Mouse (Mus musculus) MEL (cell line): Measurements from ENCODE around the gene Tmem147. TPM values are rescaled to one million over a fixed set of nuclear protein-coding genes. Genes with fewer than 3 reads are reported as not detected.
A peak's percentile ranks its signal among the peaks of the same experiment; 100 is the strongest.

Source experiments
- DNase-seq: peaks from one replicate; pipeline ENCODE4 v3.0.0; 2011; ENCODE audit warnings: low read depth, low spot score
- H3K27ac ChIP-seq: 2 replicates; pipeline ENCODE4 v1.5.1; 2012; ENCODE audit warnings: low read depth, mild to moderate bottlenecking, control low read depth, low read length, moderate library complexity; ENCODE audit not compliant: control insufficient read depth
- H3K27me3 ChIP-seq, 2 experiments: fragments of 150-350 bp in 1 of 2; sonication (generic) in 1 of 2; 2 replicates each; pipeline ENCODE4 v1.6.1; 2012; ENCODE audit warnings: low read length in 2 of 2, mild to moderate bottlenecking in 2 of 2, improper control_type of control experiment in 1 of 2, moderate library complexity in 1 of 2; ENCODE audit not compliant: insufficient read depth in 2 of 2, control insufficient read depth in 1 of 2
- H3K36me3 ChIP-seq, 2 experiments: 2 replicates each; pipeline ENCODE4 v1.6.1; 2012 to 2014; ENCODE audit warnings: low read length in 2 of 2, improper control_type of control experiment in 1 of 2, inconsistent platforms in 1 of 2, mild to moderate bottlenecking in 1 of 2; ENCODE audit not compliant: insufficient read depth in 2 of 2, control insufficient read depth in 1 of 2
- H3K4me1 ChIP-seq, 2 experiments: fragments of 150-350 bp in 1 of 2; sonication (generic) in 1 of 2; 2 replicates each; pipeline ENCODE4 v1.6.1; 2012; ENCODE audit warnings: low read length in 2 of 2, improper control_type of control experiment in 1 of 2, mild to moderate bottlenecking in 1 of 2; ENCODE audit not compliant: insufficient read depth in 2 of 2, control insufficient read depth in 1 of 2
- H3K4me3 ChIP-seq, 2 experiments: fragments of 150-350 bp in 1 of 2; sonication (generic) in 1 of 2; 2 replicates each; pipeline ENCODE4 v1.5.1; 2012; ENCODE audit warnings: low read depth in 2 of 2, low read length in 2 of 2, mild to moderate bottlenecking in 2 of 2, moderate library complexity in 2 of 2, control low read depth in 1 of 2, improper control_type of control experiment in 1 of 2; ENCODE audit not compliant: control insufficient read depth in 1 of 2, insufficient read depth in 1 of 2
- H3K79me2 ChIP-seq: 2 replicates; pipeline ENCODE4 v1.6.1; 2012; ENCODE audit warnings: mild to moderate bottlenecking, low read length, moderate library complexity; ENCODE audit not compliant: control insufficient read depth, poor library complexity, insufficient read depth
- H3K9ac ChIP-seq: 2 replicates; pipeline ENCODE4 v1.6.1; 2012; ENCODE audit warnings: low read depth, mild to moderate bottlenecking, control low read depth, low read length, moderate library complexity; ENCODE audit not compliant: control insufficient read depth, poor library complexity, severe bottlenecking
- H3K9me3 ChIP-seq: fragments of 150-350 bp; sonication (generic); replicated peaks from 2 replicates; pipeline ENCODE4 v1.6.1; 2012; ENCODE audit warnings: mild to moderate bottlenecking, low read length, improper control_type of control experiment, moderate library complexity; ENCODE audit not compliant: insufficient read depth
- BHLHE40 ChIP-seq: IDR thresholded peaks from 2 replicates; pipeline ENCODE4 v1.6.1; 2012; ENCODE audit warnings: low read depth, mild to moderate bottlenecking, inconsistent platforms, low read length, improper control_type of control experiment, borderline replicate concordance
- CHD1 ChIP-seq: IDR thresholded peaks from 2 replicates; pipeline ENCODE4 v1.6.1; 2012; ENCODE audit warnings: low read depth, mild to moderate bottlenecking, inconsistent platforms, low read length, improper control_type of control experiment
- CHD2 ChIP-seq: IDR thresholded peaks from 2 replicates; pipeline ENCODE4 v1.6.1; 2011; ENCODE audit warnings: low read length, improper control_type of control experiment
- CTCF ChIP-seq, 3 experiments: IDR thresholded peaks in 2 of 3; conservative IDR thresholded peaks in 1 of 3; 2 replicates each; pipeline ENCODE4 v1.5.1; 2011 to 2012; ENCODE audit warnings: low read length in 3 of 3, low read depth in 2 of 3, mild to moderate bottlenecking in 2 of 3, improper control_type of control experiment in 1 of 3, inconsistent platforms in 1 of 3, mixed read lengths in 1 of 3, moderate library complexity in 1 of 3; ENCODE audit not compliant: control insufficient read depth in 1 of 3, insufficient read depth in 1 of 3, poor library complexity in 1 of 3, severe bottlenecking in 1 of 3
- E2F4 ChIP-seq: IDR thresholded peaks from 2 replicates; pipeline ENCODE4 v1.6.1; 2011; ENCODE audit warnings: low read depth, low read length, improper control_type of control experiment, borderline replicate concordance
- ELF1 ChIP-seq: IDR thresholded peaks from 2 replicates; pipeline ENCODE4 v1.6.1; 2014; ENCODE audit warnings: low read depth, mild to moderate bottlenecking, inconsistent platforms, low read length, improper control_type of control experiment, moderate library complexity
- EP300 ChIP-seq, 2 experiments: IDR thresholded peaks; 2 replicates each; pipeline ENCODE4 v1.6.1; 2011; ENCODE audit warnings: improper control_type of control experiment in 2 of 2, low read length in 2 of 2, low read depth in 1 of 2, mild to moderate bottlenecking in 1 of 2
- ETS1 ChIP-seq: IDR thresholded peaks from 2 replicates; pipeline ENCODE4 v1.6.1; 2012; ENCODE audit warnings: low read depth, mild to moderate bottlenecking, inconsistent platforms, low read length, improper control_type of control experiment, moderate library complexity
- GABPA ChIP-seq: IDR thresholded peaks from 2 replicates; pipeline ENCODE4 v1.6.1; 2012; ENCODE audit warnings: low read depth, mild to moderate bottlenecking, inconsistent platforms, low read length, improper control_type of control experiment, moderate library complexity
- GATA1 ChIP-seq: IDR thresholded peaks from 2 replicates; pipeline ENCODE4 v1.6.1; 2011; ENCODE audit warnings: low read depth, low read length, improper control_type of control experiment
- HCFC1 ChIP-seq: IDR thresholded peaks from 2 replicates; pipeline ENCODE4 v1.6.1; 2012; ENCODE audit warnings: low read depth, mild to moderate bottlenecking, inconsistent platforms, low read length, improper control_type of control experiment, moderate library complexity
- JUND ChIP-seq: IDR thresholded peaks from 2 replicates; pipeline ENCODE4 v1.6.1; 2011; ENCODE audit warnings: low read depth, mild to moderate bottlenecking, improper control_type of control experiment, low read length
- KAT2A ChIP-seq: conservative IDR thresholded peaks from 2 replicates; pipeline ENCODE4 v1.6.1; 2012; ENCODE audit warnings: low read depth, low read length, improper control_type of control experiment, inconsistent platforms
- MAFK ChIP-seq: IDR thresholded peaks from 2 replicates; pipeline ENCODE4 v1.6.1; 2011; ENCODE audit warnings: low read depth, mild to moderate bottlenecking, low read length, improper control_type of control experiment, borderline replicate concordance
- MAX ChIP-seq: IDR thresholded peaks from 2 replicates; pipeline ENCODE4 v1.6.1; 2011; ENCODE audit warnings: low read length, improper control_type of control experiment
- MAZ ChIP-seq: IDR thresholded peaks from 2 replicates; pipeline ENCODE4 v1.6.1; 2012; ENCODE audit warnings: low read depth, mild to moderate bottlenecking, inconsistent platforms, low read length, improper control_type of control experiment
- MEF2A ChIP-seq: IDR thresholded peaks from 2 replicates; pipeline ENCODE4 v1.6.1; 2014; ENCODE audit warnings: low read depth, mild to moderate bottlenecking, inconsistent platforms, low read length, improper control_type of control experiment; ENCODE audit not compliant: poor library complexity, insufficient replicate concordance, severe bottlenecking; ENCODE audit errors: extremely low read depth
- MXI1 ChIP-seq: IDR thresholded peaks from 2 replicates; pipeline ENCODE4 v1.6.1; 2011; ENCODE audit warnings: mild to moderate bottlenecking, low read depth, low read length, improper control_type of control experiment
- MYB ChIP-seq: IDR thresholded peaks from 2 replicates; pipeline ENCODE4 v1.6.1; 2011; ENCODE audit warnings: mild to moderate bottlenecking, low read depth, low read length, improper control_type of control experiment
- MYC ChIP-seq: IDR thresholded peaks from 2 replicates; pipeline ENCODE4 v1.6.1; 2011; ENCODE audit warnings: low read depth, mild to moderate bottlenecking, low read length, improper control_type of control experiment, moderate library complexity
- NELFE ChIP-seq: IDR thresholded peaks from 2 replicates; pipeline ENCODE4 v1.6.1; 2011; ENCODE audit warnings: low read depth, low read length, improper control_type of control experiment
- POLR2A ChIP-seq, 2 experiments: IDR thresholded peaks; 2 replicates each; pipeline ENCODE4 v1.6.1; 2011 to 2012; ENCODE audit warnings: low read length in 2 of 2, mild to moderate bottlenecking in 2 of 2, control low read depth in 1 of 2, improper control_type of control experiment in 1 of 2, low read depth in 1 of 2, moderate library complexity in 1 of 2; ENCODE audit not compliant: control insufficient read depth in 1 of 2, insufficient read depth in 1 of 2, poor library complexity in 1 of 2
- POLR2AphosphoS2 ChIP-seq: IDR thresholded peaks from 2 replicates; pipeline ENCODE4 v1.6.1; 2011; ENCODE audit warnings: low read length, improper control_type of control experiment
- POLR2AphosphoS5 ChIP-seq: IDR thresholded peaks from 2 replicates; pipeline ENCODE4 v1.6.1; 2012; ENCODE audit warnings: low read depth, borderline replicate concordance, mild to moderate bottlenecking, inconsistent platforms, low read length, moderate library complexity, mixed read lengths
- RAD21 ChIP-seq: IDR thresholded peaks from 2 replicates; pipeline ENCODE4 v1.6.1; 2011; ENCODE audit warnings: mild to moderate bottlenecking, low read depth, low read length, improper control_type of control experiment
- RCOR1 ChIP-seq: IDR thresholded peaks from 2 replicates; pipeline ENCODE4 v1.6.1; 2012; ENCODE audit warnings: low read depth, mild to moderate bottlenecking, inconsistent platforms, low read length, improper control_type of control experiment
- SIN3A ChIP-seq: IDR thresholded peaks from 2 replicates; pipeline ENCODE4 v1.6.1; 2012; ENCODE audit warnings: low read length, improper control_type of control experiment, inconsistent platforms
- SMC3 ChIP-seq: IDR thresholded peaks from 2 replicates; pipeline ENCODE4 v1.6.1; 2011; ENCODE audit warnings: low read depth, low read length, improper control_type of control experiment
- TAL1 ChIP-seq: IDR thresholded peaks from 2 replicates; pipeline ENCODE4 v1.6.1; 2012; ENCODE audit warnings: mild to moderate bottlenecking, inconsistent platforms, low read length, moderate library complexity, mixed read lengths
- TBP ChIP-seq: IDR thresholded peaks from 2 replicates; pipeline ENCODE4 v1.8.0; 2011; ENCODE audit warnings: low read depth, low read length, improper control_type of control experiment
- TCF12 ChIP-seq: IDR thresholded peaks from 2 replicates; pipeline ENCODE4 v1.6.1; 2014; ENCODE audit warnings: low read depth, mild to moderate bottlenecking, inconsistent platforms, low read length, improper control_type of control experiment, moderate library complexity
- UBTF ChIP-seq: IDR thresholded peaks from 2 replicates; pipeline ENCODE4 v1.6.1; 2012; ENCODE audit warnings: low read depth, mild to moderate bottlenecking, inconsistent platforms, low read length, improper control_type of control experiment, moderate library complexity, borderline replicate concordance; ENCODE audit not compliant: insufficient read depth
- USF1 ChIP-seq: IDR thresholded peaks from 2 replicates; pipeline ENCODE4 v1.6.1; 2014; ENCODE audit warnings: low read depth, mild to moderate bottlenecking, inconsistent platforms, low read length, improper control_type of control experiment, moderate library complexity
- USF2 ChIP-seq, 2 experiments: IDR thresholded peaks; 2 replicates each; pipeline ENCODE4 v1.6.1; 2011 to 2012; ENCODE audit warnings: improper control_type of control experiment in 2 of 2, low read length in 2 of 2, borderline replicate concordance in 1 of 2, inconsistent platforms in 1 of 2, low read depth in 1 of 2, mild to moderate bottlenecking in 1 of 2; ENCODE audit not compliant: insufficient read depth in 1 of 2
- ZC3H11A ChIP-seq: IDR thresholded peaks from 2 replicates; pipeline ENCODE4 v1.6.1; 2012; ENCODE audit warnings: low read depth, mild to moderate bottlenecking, inconsistent platforms, low read length, improper control_type of control experiment
- ZKSCAN1 ChIP-seq: IDR thresholded peaks from 2 replicates; pipeline ENCODE4 v1.6.1; 2012; ENCODE audit warnings: low read depth, mild to moderate bottlenecking, inconsistent platforms, low read length, improper control_type of control experiment, moderate library complexity
- ZMIZ1 ChIP-seq: IDR thresholded peaks from 2 replicates; pipeline ENCODE4 v1.6.1; 2012; ENCODE audit warnings: low read depth, mild to moderate bottlenecking, inconsistent platforms, low read length, improper control_type of control experiment, moderate library complexity
- ZNF384 ChIP-seq: IDR thresholded peaks from 2 replicates; pipeline ENCODE4 v1.6.1; 2012; ENCODE audit warnings: low read depth, mild to moderate bottlenecking, inconsistent platforms, low read length, improper control_type of control experiment
- polyA plus RNA-seq, 2 experiments: library from polyadenylated mRNA; stranded (reverse) in 1 of 2; unstranded in 1 of 2; fragments of >175 nt in 1 of 2; fragments of >200 nt in 1 of 2; gene quantifications; 2 replicates each; pipeline versions ENCODE4 v1.2.1 to v1.2.4; 2012; ENCODE audit warnings: low replicate concordance in 2 of 2, low read depth in 1 of 2; ENCODE audit not compliant: insufficient read length in 2 of 2, insufficient read depth in 1 of 2, missing spikeins in 1 of 2
- total RNA-seq: library from RNA; depleted of rRNA; stranded (reverse); fragments of 300-350 nt; gene quantifications from 2 replicates; pipeline ENCODE4 v1.2.3, GENCODE M21; 2012

Tmem147 gene
- total and polyA plus RNA-seq, 3 experiments, result 266 to 324 (median 307) TPM

GRCm38 (mm10) chr7:30698589-30698988 is 30.8 kb downstream of the Tmem147 start, which contains the start of gene 2200002J24Rik:
2200002J24Rik (plus strand) TSS chr7:30698926.
- Histone ChIP-seq H3K27ac (peak within 1 kb of the TSS; percentile 42), H3K4me3 (peak within 1 kb of the TSS; percentile 42 to 52), H3K79me2 (no peaks in the 10 kb centered on the region), H3K9ac (peak within 1 kb of the TSS; percentile 37), H3K4me1 (peaks cover 0 to 10% of the 10 kb centered on the region in 2 experiments; a peak in 1 of 4 replicates), H3K9me3 (no peaks in the 10 kb centered on the region), H3K36me3 (peaks cover 0 to 5% of the 10 kb centered on the region in 2 experiments; a peak in 2 of 4 replicates), H3K27me3 (no peaks in the 10 kb centered on the region; a peak in 2 of 4 replicates)
- DNase-seq, result peak; percentile 95
- no peak for TF ChIP-seq CHD2
- no peak for TF ChIP-seq GABPA
- no peak for TF ChIP-seq SMC3
- TF ChIP-seq KAT2A, result no peak
- TF ChIP-seq USF2 (IDR thresholded peaks at IDR 0.05; ENCODE audit: borderline replicate concordance in 1 of 2, insufficient read depth in 1 of 2, low read depth in 1 of 2, low read length in 2 of 2), result no peak
- TF ChIP-seq ZMIZ1, result no peak
- TF ChIP-seq ELF1, result no peak
- TF ChIP-seq TBP, result peak; percentile 19; the same call in 1 of the 2 replicates
- no peak for TF ChIP-seq GATA1
- TF ChIP-seq MEF2A, result no peak
- no peak for TF ChIP-seq BHLHE40
- TF ChIP-seq RAD21, result no peak
- peak; percentile 69 for TF ChIP-seq SIN3A
- no peak for TF ChIP-seq POLR2AphosphoS2
- no peak for TF ChIP-seq HCFC1
- no peak for TF ChIP-seq ZKSCAN1
- no peak for TF ChIP-seq CHD1
- TF ChIP-seq E2F4, result no peak
- no peak for TF ChIP-seq ZC3H11A
- TF ChIP-seq ZNF384, result 0 out of 2 replicates have a peak, but pooled peaks have one; percentile 14
- no peak for TF ChIP-seq POLR2AphosphoS5
- no peak for TF ChIP-seq MAFK
- no peak for TF ChIP-seq TCF12
- TF ChIP-seq NELFE, result 0 out of 2 replicates have a peak, but pooled peaks have one; percentile 34
- no peak for TF ChIP-seq CTCF (IDR thresholded peaks at IDR 0.05 in 2 of 3, conservative IDR thresholded peaks at IDR 0.05 in 1 of 3; ENCODE audit: control insufficient read depth in 1 of 3, insufficient read depth in 1 of 3, low read depth in 2 of 3, low read length in 3 of 3, poor library complexity in 1 of 3, severe bottlenecking in 1 of 3)
- TF ChIP-seq TAL1, result no peak
- peak; percentile 52 for TF ChIP-seq MXI1
- TF ChIP-seq JUND, result no peak
- no peak for TF ChIP-seq MYC
- no peak for TF ChIP-seq MAX
- TF ChIP-seq RCOR1, result no peak
- TF ChIP-seq MYB, result no peak
- peak in 1 of 2 experiments; percentile 60; a peak in 2 of 4 replicates for TF ChIP-seq POLR2A (IDR thresholded peaks at IDR 0.05; ENCODE audit: control insufficient read depth in 1 of 2, insufficient read depth in 1 of 2, low read depth in 1 of 2, low read length in 2 of 2, poor library complexity in 1 of 2)
- no peak for TF ChIP-seq EP300 (IDR thresholded peaks at IDR 0.05; ENCODE audit: low read depth in 1 of 2, low read length in 2 of 2)
- TF ChIP-seq ETS1, result no peak
- TF ChIP-seq USF1, result no peak
- TF ChIP-seq MAZ, result no peak
- TF ChIP-seq UBTF, result no peak
